Mouse (Mus musculus) B cell, adult 2 months (primary cell): ENCODE results near the gene Limk2.
A peak's percentile ranks its signal among the peaks of the same experiment; 100 is the strongest.

Experiments
- DNase-seq, 2 experiments: peaks; one replicate each; pipeline ENCODE4 v3.0.0; 2022

The Limk2 gene

DNA sequence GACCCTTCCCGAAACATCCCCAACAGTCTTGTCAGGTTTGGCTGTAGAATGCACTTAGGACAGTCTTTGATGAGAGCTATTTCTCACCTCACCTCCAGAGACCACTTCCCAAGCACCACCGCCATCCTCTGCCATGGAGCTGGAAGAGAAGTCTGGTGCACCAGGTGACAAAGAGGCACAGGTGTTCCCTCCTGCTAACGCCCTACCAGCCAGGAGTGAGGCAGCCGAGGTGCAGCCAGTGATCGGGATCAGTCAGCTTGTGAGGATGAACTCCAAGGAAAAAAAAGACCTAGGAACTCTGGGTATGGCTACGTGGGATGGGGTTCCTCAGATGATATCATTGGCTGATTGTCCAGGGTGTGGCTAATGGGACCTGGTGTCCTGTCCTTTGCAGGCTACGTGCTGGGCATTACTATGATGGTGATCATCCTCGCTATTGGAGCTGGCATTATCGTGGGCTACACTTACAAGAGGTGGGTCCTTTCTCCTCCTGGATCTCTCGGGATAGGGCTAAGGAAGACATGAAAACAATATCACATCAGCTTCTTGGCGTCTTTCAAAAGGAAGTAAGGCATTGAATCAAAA lies 75.8 kb downstream of the Limk2 start:
- peak in 1 of 2 experiments; percentile 35 for DNase-seq

DNA sequence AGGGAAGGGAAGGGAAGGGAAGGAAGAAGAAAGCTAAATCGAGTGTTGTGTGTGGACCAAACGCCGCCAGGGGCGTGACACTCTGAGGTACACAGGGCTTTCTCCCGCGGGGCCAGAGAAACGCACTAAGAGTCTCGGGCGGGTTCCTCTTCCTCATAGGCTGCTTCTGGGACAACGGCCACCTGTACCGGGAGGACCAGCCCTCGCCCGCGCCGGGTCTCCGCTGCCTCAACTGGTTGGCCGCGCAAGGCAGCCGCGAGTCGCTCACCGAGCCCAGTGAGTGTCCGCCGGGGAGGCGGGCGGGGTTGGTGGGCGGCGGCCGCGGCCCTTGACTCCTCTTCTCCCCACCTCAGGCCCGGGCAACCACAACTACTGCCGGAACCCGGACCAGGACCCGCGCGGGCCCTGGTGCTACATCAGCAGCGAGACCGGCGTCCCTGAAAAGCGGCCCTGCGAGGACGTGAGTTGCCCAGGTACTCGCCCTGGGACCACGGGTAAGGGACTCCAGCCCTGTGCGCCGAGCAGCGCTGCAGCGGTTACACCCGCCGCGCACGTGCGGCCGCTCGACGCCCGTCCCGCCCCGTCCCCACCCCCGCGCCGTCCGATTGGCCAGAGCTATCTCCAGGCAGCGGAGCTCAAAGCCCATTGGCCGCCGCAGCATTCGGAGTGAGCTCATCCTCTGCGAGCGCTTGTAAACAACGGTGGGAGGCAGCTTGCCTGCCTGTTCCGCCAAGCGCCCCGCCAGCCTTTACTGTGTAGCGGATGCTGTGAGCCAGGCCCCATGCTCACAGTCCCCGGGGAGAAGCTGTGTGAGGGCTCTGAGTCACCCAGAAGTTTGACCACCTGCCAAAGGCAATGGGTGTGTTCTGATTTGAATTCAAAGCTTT lies 77.0 kb downstream of the Limk2 start:
- DNase-seq: peak; percentile 95 to 97

DNA sequence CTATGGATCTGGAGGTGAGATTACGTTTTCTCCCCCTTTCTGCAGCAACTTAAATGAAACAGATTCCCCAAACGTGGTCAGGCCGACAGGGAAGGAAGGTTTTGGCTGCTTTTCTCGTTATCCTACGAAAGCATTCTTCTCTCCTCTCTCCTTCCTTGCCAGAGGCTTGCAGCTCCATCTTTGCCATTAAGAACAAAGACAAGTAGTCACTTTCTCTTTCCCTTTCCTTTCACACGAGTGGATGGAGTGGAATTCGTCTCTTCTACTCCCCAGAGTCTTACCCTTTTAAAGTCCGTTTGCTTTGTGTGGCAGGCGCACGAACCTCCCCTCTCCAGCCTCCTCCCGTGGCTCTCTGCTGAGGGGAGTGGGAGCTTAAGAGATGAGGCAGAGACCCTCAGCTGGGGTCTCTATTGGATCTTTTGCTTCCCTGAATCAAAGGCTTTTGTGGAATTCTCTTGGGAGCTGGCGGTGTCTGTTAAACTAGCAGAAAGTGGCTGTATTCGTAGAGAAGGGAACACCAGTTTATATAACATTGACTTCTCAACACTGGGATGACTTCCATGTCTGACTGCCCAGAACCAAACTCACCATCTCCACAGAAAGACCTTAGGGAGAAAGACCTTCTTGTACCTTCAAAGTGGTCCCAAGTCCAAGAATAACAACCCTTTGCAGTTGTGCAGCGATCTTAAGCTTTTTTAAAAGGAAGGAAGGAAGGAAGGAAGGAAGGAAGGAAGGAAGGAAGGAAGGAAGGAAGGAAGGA lies 77.8 kb downstream of the Limk2 start:
- DNase-seq: peak; percentile 51 to 52

DNA sequence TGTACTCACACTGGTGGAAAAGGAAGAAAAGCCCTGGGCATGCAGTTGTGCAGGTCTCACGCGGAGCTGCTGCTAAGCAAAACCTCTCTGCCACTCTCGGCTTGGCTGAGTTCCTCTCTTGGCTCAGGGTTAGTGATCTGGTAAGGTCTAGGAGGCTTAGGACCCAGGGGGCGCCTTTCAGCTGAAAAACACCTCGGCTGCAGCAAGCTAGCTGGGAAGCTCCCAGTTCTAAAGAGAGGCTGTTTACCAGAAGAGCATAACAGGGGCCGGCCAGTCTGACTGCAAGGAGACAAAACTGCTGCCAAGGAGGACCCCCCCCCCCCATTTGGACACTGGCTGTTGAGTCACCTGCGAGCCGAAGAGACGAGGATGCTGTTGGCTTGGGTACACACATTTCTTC lies 78.4 kb downstream of the Limk2 start:
- peak; percentile 86 to 88 for DNase-seq

DNA sequence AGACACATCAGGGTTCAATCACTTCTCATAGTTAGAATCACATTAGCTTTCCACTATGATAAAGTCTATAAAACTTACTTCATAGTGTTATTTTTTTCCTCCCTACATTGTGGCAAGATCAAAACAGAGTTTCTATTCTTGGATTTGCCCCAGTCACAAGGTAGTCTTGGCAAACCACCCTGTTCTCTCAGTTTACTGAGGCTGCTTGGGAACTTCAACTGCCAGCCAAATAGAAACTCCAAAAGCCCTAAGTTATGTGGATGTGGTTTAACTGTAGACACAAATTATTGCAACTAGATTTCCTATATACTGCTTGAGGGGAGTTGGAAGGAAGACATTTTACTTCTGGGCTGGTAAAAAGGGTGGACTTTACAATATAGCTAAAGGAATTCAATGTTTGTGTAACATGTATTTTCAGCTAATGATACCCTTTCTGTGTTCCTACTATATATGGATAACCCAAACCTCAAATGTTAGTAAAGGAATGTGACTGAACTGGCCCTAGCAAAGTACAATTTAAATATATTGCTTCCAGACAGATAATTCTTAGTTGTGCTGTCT lies 79.0 kb downstream of the Limk2 start, which contains the start of gene Pik3ip1:
Gene Pik3ip1 (plus strand): TSS at position 511 of the 561 bp plus-strand sequence.
- DNase-seq: peak in 1 of 2 experiments; percentile 16

DNA sequence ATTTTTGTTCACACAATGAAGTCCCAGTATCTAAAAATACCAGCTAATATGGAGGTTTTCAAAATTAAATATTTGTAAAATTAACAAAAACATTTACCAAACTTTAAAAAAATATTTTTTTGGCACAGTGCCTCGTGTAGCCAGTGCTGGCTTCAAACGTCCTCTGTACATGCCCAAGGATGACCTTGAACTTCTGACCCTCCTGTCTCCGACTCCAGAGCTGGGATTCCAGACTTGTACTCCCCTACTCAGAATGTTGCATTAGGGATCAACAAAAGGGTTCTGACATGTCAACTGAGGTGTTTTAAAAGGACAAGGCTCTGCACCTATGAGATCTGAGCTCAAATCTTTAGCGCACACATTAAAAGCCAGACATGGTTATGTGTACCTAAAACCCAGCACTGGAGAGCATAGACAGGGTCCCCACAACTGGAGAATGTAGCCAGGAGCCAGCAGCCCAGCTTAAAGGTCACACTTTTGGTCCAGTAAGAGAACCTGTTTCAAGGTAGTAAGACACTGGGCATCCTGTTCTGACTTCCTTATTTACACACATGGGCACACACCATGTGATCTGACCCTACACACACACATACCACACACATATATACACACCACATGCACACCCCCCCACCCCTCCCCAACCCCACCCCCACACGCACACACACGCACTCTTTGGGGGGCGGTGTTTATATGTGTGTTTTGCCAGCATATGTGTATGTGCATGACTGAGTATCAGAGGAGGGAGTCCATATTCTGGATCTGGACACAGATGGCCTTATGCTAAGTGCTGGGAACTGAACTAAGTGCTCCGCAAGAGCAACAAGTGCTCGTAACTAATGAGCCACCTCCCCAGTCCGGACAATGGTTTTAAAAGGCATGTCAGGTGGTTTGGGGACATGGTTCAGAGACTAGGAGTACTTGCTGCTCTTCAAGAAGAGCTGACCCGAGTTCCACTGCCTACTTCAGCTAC lies 79.9 kb downstream of the Limk2 start:
- peak; percentile 64 for DNase-seq

DNA sequence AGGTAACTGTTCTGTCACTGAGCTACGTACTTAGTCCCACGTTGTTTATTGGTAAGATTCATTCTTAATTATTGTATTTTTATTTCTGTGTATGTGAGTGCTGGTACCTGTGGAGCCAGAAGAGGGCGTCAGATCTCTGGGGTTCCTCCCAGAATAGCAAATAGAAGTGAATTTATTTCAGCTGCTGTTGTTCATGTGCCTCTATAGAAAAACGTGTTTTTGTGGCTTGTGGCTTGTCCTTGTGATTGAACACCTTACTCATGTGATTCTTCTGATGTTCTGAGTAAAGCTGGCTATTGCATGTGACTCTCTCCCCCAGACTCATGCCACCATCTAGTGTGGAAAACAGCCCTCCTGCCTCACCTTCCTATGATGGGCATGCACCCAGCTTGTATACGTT lies 80.7 kb downstream of the Limk2 start:
- DNase-seq: peak; percentile 54 to 64

DNA sequence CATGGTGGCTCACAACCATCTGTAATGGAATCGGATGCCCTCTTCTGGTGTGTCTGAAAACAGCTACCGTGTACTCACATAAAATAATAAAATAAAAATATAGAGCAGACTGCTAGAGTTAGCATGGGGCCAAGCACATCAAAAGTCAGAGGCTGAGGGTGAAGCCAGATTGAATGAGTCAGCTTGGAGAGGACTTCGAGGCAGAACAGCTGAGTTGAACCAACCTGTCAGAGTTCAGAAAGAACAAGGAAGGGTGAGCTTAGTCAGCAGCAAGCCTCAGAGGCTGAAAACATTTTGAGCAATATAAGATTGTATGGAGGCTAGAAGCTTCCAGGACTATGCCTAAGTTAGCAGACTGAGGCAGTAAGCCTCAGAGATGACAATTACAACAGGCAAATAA lies 90.7 kb downstream of the Limk2 start:
- no peak for DNase-seq

DNA sequence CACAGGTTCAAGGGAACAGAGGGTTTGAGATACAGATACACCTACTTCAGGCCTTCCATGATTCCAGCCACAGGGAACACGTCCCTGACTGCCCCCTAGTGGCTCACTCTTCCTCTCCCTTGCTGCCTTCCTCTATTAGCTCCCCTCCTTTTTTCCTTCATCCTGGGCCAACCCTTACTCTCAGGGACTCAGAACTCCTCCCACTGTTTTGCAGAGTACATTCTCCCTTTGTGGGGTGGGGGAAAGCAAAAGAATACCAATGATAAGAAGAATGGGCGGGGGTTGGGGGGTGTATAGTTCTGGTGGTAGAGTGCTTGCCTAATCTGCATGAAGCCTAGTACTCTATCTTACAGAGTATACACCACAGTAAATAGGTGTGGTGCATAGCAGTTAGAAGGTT lies 94.8 kb downstream of the Limk2 start:
- peak; percentile 55 to 62 for DNase-seq

DNA sequence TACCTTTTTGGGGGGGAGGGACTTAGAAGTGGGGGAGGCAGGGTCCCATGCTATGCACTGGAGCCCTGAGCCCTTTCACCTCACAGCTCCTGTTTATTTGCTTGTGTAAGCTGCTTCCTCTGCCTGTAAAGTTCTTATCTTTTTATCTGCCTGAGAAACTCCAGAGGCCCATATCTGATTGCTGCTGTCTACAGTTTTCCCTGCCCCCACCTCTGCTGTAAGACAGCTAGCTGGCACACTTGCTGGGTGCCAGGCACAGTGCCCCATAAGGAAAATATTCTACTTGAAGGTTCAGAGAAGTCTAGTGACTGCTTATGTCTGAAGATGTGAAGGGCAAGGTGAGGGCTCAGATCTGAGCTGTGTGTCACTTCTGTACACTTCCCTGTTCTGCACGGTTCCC lies 95.7 kb downstream of the Limk2 start:
- DNase-seq: no peak

DNA sequence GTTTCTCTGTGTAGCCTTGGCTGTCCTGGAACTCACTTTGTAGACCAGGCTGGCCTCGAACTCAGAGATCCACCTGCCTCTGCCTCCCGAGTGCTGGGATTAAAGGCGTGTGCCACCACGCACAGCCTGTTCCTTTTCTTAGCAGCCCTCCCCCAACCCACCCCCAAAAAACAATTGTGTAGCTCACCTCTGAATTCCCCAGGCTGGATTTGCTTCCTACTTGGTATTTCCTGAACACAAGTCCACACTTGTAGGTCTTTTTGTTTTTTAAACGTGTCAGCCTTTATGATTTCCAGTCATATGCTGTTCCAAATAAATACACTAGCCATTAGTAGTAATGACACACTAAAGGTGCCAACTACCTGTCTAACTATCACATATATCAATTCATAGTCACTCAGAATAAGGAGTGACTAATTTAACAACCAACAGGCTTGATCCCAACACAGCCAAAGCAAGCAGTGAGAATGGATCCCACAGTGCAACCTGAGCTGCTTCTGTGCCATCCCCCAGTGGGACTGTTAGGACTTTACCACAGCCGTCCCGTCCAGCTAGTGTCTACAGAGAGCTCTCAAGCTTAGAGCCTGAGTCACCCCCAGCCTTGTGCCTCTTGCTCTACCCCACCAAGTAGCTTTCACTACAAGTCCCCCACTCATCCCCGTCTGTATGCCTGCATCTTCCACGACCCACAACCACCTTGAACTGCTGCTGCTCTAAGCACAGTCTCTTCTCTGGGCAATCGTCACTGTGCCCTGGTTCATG lies 97.2 kb downstream of the Limk2 start:
- DNase-seq: no peak

DNA sequence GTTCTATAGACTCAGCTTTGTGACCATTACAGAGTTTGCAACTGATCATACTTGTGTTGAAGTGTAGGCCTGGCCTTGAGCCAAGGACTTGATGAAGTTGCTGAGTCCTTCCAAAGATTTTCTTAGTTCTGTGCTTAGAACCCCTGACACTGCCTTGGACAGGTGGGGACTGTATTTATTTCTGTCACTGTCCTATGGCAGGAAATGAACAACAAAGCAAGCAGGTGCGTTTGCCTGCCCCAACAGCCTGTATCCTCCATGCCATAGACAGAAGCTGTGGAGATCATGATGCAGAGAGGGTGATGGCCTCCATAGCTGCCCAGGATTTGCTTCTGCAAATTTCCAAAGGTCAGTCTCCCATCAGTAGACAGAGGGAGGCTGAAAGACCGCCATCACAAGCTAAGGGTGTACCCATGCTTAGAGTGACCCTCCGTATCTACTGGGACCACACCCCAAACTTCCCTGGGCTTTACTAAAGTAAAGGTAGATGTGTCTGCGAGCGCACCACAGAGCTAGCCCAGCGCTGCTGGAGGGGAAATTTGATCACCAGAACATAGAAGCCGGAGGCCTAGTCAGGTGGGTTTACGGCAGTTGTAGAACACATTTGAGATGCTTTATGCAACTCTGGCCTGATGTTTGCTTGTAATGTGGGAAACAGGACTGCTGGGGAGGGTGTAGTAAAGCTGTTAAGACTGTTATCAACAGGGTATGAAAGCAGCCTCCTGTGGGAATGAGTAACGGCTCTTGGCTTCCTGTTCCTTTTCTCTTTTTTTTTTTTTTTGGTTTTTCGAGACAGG lies 98.0 kb downstream of the Limk2 start:
- DNase-seq: no peak

DNA sequence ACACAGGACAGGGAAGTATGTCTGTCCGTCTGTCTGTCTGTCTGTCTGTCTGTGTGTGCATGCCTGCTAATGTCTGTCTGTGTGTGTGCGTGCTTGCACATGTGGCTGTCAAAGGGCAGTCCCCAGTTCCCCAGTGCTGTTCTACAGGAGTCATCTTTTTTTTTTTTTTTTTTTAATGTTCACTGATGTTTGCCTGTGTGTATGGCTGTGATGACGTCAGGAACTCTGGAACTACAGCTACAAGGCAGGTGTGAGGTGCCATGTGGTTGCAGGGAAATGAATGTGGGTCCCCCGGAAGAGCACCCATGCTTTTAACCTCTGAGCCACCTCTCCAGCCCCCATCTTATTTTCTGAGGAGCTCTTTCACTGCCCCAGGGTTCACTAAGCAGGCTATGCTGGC lies 99.1 kb downstream of the Limk2 start:
- DNase-seq: no peak

DNA sequence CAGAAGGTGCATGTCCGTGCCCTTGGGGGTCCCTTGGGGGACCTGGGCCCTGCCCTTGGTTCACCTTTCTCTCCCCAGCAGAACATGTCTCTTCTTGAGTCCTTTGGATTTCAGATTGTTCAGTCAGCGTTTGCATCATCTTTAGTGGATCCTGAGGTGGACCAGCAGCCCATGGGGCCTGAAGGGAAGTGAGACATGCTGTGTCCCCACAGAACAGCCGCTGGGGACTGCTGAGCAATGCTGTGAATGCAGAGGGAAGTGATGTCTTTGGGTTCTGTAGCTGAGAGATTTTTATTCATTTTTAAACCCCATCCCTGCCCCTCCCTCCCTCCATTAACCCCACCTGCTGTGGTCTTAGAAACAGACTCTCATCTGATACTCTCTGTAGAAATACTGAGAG lies 101.1 kb downstream of the Limk2 start:
- DNase-seq: no peak

DNA sequence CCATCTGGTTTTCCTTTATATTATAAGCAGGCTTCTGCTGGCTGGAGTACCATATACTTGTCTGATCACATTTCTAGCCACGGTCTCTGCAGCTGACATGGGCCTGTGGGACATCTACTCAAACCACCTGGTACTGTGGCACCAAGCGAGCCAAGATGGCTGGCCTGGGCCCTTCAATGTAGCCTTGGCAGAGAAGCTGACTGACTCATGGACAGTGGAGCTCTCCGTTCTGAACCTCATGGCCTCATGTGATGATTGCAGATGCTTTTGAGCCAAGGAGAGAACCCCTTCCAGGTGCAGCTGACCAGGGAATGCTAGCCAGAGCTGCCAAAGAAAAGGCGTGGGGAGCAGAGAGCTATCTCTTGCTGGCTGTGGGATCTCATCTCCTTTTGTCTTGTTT lies 103.2 kb downstream of the Limk2 start:
- DNase-seq: no peak

DNA sequence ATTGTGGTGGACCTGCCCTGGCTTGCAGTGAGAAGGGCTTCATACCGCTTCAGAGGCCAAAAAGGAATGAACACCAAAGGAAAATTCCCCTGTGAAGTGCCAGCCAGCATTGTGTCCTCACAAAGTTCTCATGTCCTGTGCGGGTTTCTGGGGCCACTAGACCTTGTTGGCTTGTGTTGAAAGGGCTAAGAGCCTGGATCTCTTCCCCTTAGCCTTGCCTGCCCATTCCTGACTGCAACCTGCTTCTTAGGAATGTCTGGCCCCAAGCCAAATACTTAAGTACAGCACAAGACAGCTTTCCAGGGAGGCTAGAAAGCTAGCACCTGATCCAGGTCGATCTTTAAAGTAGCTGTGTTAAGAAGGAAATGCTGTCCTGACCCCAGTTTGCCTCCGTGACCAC lies 106.2 kb downstream of the Limk2 start:
- DNase-seq: no peak

DNA sequence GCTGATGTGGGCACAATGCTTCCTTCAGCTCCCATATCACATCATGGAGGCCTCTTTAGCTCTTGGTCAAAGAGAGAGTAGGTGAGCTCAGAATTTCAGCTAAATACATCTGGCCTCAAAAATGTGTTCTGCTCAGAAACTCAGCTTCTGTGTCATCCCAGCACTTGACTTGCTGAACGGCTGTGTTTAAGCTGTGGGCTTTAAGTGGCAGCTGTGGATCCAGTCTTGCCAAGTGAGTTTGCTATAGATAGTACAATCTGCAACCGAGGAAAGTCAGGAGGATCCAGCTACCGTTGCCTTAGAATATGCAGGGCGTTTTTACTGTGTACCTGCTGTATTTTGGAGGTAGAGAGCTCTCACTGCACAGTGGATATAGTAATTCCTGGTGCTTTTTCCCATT lies 106.6 kb downstream of the Limk2 start:
- no peak for DNase-seq

DNA sequence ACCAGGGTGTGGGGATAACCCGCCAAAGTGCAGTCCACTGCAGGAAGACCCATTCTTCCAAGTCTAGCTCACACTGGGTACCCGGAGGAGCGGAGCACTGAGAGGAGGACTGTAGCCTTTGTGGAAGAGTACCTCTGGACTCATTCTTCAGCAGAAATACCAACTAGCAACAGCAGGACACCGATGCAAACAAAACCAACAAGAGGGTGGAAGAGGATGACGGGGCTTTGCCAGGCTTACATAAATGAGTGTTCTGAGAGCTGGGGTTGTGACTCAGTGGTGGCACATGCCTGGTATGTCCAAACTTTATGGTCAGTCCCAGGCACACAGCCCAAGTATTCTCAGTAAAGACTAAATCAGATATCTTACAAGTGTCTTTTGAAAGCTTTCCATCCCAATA lies 107.9 kb downstream of the Limk2 start:
- DNase-seq: no peak

DNA sequence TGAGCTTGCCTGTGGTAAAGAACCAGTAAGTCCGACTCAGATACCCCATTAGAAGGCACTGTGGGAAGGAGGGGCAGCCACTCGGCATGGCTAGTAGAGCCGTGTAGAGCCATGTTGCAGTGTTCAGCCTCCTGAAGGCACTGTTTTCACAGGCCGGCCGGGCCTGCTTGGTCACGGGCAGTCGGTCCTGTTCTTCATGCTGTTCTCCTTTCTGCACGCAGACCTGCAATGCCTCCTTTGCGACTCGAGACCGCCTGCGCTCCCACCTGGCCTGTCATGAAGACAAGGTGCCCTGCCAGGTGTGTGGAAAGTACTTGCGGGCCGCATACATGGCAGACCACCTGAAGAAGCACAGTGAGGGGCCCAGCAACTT lies 110.2 kb downstream of the Limk2 start:
- no peak for DNase-seq
